Mouse (Mus musculus) lung, postnatal 0 days (tissue): Measurements from ENCODE around the gene Yeats2. TPM values are rescaled to one million over a fixed set of nuclear protein-coding genes. Genes with fewer than 3 reads are reported as not detected.

Experiments
- ATAC-seq: fragments of 200-750 bp; cut with Nextera tagmentation; 2 replicates; pipeline ENCODE4 v1.8.0; 2017; ENCODE audit warnings: moderate library complexity
- DNase-seq: peaks from one replicate; pipeline ENCODE4 v3.0.0-alpha.2; 2016; ENCODE audit warnings: low spot score
- H3K27ac ChIP-seq: fragments of 300-500 bp; sonication (generic); 2 replicates; pipeline ENCODE4 v1.5.1; 2014; ENCODE audit warnings: antibody characterized with exemption, mild to moderate bottlenecking, low read length, mixed read lengths
- H3K27me3 ChIP-seq: fragments of 300-500 bp; sonication (generic); replicated peaks from 2 replicates; pipeline ENCODE4 v1.6.1; 2014; ENCODE audit warnings: low read length, mixed read lengths; ENCODE audit not compliant: insufficient read depth
- H3K36me3 ChIP-seq: fragments of 300-500 bp; sonication (generic); 2 replicates; pipeline ENCODE4 v1.6.1; 2014; ENCODE audit warnings: low read length, mixed read lengths; ENCODE audit not compliant: insufficient read depth
- H3K4me1 ChIP-seq: fragments of 300-500 bp; sonication (generic); 2 replicates; pipeline ENCODE4 v1.6.1; 2014; ENCODE audit warnings: antibody characterized with exemption, low read depth, low read length, mixed read lengths; ENCODE audit not compliant: insufficient read depth
- H3K4me2 ChIP-seq: fragments of 300-500 bp; sonication (generic); replicated peaks from 2 replicates; pipeline ENCODE4 v1.6.1; 2014; ENCODE audit warnings: low read depth, mild to moderate bottlenecking, low read length, moderate library complexity, mixed read lengths
- H3K4me3 ChIP-seq: fragments of 300-500 bp; sonication (generic); 2 replicates; pipeline ENCODE4 v1.5.1; 2014; ENCODE audit warnings: low read depth, low read length
- H3K9ac ChIP-seq: fragments of 300-500 bp; sonication (generic); replicated peaks from 2 replicates; pipeline ENCODE4 v1.6.1; 2014; ENCODE audit warnings: low read depth, mild to moderate bottlenecking
- H3K9me3 ChIP-seq: fragments of 300-500 bp; sonication (generic); 2 replicates; pipeline ENCODE4 v1.6.1; 2016; ENCODE audit warnings: low read length, mixed read lengths
- CTCF ChIP-seq: IDR thresholded peaks from 2 replicates; pipeline ENCODE4 v1.5.1; 2016; ENCODE audit warnings: antibody characterized with exemption, mild to moderate bottlenecking
- EP300 ChIP-seq: IDR thresholded peaks from 2 replicates; pipeline ENCODE4 v1.6.1; 2016; ENCODE audit warnings: antibody characterized with exemption, mild to moderate bottlenecking, control low read depth
- WGBS: fragments of 180-500 bp; shearing (Covaris S2); extraction: QIAGEN DNeasy Blood & Tissue Kit; methylation state at CpG from one replicate; pipeline ENCODE4 v1.1.7; 2014; 5-methylcytosine and 5-hydroxymethylcytosine counted together
- polyA plus RNA-seq: library from polyadenylated mRNA; unstranded; fragments of >200 nt; fragmentation: Nextera tagmentation; extraction: Ambion mirVana; gene quantifications from 2 replicates; pipeline ENCODE4 v1.2.1, GENCODE M21; 2015

Yeats2 gene
- polyA plus RNA-seq = 6.4 and 7.8 TPM in 2 replicates

DNA sequence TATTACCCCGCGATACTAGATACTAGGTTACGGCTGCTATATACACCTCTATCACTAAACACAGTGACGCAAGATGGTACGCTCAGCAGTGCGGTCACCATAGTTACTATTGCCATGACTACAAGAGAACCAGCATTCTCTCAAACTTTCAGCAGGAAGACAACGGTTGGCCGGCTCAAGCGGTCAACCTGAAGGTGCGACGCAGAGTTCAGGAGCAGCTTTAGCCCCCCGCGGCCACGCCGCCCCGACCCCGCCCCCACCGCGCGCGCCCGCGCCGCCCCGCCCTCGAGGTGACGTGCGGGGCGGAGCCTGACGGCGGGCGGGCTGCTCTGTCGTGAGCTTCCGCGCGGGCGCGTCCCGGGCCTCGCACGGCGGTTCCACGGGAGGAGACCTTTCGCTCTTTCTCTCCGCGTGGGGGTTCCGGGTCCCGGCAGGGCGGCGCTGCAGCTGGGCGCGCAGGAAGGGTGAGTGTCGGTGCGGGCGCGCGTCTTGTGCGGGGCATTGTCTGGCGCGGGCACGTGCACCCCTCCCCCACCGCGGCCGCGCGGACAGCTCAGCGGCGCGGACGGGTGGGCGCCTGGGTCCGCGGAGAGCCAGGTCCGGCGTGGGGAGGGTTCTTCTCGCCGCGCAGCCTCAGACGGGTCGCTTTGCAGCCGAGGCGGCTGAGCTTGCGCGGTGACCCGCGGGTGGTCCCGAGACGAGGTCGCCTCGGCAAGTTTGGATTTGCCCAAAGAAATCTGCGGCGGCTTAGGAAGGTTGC is at the start of gene Yeats2:
Gene Yeats2 (plus strand): TSS at position 292 of the 760 bp plus-strand sequence.
- peak within 1 kb of the TSS; percentile 65 for H3K4me2 ChIP-seq
- peak within 1 kb of the TSS; percentile 89 for H3K4me3 ChIP-seq
- no peaks in the 10 kb centered on the region for H3K36me3 ChIP-seq
- H3K27me3 ChIP-seq = no peaks in the 10 kb centered on the region
- ATAC-seq (peak; percentile 96), DNase-seq (peak; percentile 87)
- WGBS = under 1% methylated on average over 50 of the region's 92 CpGs
- H3K9me3 ChIP-seq = no peaks in the 10 kb centered on the region
- TF ChIP-seq CTCF (peak; percentile 38; the same call in 1 of the 2 replicates), EP300 (no peak)
- peak within 1 kb of the TSS; percentile 74 for H3K9ac ChIP-seq
- peaks cover 6% of the 10 kb centered on the region; the same call in 1 of the 2 replicates for H3K4me1 ChIP-seq
- peak within 1 kb of the TSS; percentile 91 for H3K27ac ChIP-seq

DNA sequence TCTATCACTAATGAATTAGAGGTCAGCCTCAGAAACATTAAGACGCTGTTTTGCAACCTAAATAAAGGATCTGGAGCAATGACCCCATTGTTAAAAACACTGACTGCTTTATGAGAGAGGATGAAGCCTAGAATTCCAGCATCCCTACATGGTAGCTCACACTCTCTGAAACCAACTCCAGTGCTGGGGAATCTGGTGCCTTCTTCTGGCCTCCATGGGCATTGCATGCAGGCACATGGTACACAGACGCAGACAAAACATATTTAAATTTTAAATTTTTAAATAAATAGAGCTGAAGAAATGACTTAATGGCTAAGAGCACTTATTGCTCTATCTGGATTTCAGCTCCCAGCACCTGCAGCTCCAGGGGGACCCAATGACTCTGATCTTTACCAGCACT is 44.9 kb upstream of the Yeats2 start:
- DNase-seq (no peak), ATAC-seq (no peak)
- peak; percentile 67 for TF ChIP-seq CTCF
- TF ChIP-seq EP300 = no peak
- Histone ChIP-seq H3K27me3 (no peaks in the 10 kb centered on the region), H3K36me3 (no peaks in the 10 kb centered on the region), H3K4me2 (no peak overlapping the region), H3K4me1 (no peaks in the 10 kb centered on the region), H3K4me3 (no peak overlapping the region), H3K9ac (no peak overlapping the region), H3K9me3 (no peaks in the 10 kb centered on the region), H3K27ac (no peak overlapping the region)
- WGBS = 77% methylated on average over 2 of the region's 2 CpGs

DNA sequence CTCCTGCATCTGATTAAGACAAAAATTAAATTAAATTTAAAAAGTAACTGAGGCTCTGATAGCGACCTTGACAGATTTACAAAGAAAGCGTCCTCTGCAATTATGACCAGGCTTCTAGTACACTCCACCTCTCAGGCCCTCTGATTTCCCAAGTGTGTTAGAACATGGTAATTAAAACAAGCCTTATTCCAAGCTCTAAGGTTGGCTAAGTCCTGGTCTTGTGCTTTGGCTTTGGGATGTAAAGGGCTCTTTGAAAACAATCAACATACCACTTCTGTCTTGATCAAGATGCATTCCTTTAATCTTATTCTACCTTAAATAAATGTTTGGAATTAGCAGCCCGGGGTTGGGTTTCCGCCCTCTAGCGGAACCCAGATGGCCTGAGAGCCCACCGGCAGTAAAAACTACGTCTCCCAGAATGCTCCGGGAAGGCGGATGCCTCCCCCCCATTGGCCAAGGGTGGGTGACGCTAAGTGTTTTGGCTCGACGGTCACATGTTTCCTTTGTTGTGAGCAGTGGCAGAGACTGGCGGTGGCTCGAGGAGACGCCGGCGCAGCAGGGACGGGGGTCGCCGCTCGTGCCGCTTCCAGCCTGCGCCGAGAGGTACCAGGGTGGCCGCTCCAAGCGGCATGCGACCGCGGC is 43.7 kb upstream of the Yeats2 start, which contains the start of gene Klhl24:
Gene Klhl24 (plus strand): TSS at position 474 of the 642 bp plus-strand sequence.
- peak; percentile 99 for DNase-seq

DNA sequence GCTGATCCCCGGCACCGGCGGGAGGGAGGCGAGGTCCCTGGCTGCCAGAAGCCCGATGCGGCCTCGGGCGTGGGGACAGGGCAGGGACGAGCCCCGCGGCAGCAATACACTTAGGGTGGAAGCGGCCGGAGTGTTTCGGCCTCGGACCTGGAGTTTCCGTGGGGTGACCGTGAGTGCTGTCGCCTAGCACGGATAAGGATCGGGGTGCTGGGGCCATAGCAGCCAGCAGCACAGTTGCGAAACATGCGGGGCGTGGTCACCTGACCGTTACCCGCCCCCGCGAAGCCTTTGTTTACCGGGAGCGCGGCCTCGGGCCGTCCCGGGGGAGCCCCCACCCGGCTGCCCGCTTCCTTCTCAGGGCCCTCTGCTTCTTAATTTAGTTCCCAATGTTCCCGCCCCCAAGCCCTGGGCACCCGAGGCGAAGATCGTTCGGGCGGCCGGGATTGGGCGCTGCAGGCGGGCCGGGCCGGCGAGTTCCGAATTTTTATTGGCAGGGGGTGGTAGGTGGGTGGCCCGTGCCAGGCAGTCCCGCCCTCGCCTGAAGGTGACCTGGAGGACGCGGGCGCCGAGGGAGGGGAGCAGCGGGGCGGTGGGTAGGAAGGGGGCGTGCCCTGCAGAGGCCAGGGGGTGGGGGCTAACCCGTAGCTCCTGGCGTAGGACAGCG is 43.0 kb upstream of the Yeats2 start:
- H3K4me3 ChIP-seq = peak overlapping the region; percentile 95
- H3K4me2 ChIP-seq = peak overlapping the region; percentile 60
- peak overlapping the region; percentile 99 for H3K9ac ChIP-seq
- no peaks in the 10 kb centered on the region for H3K9me3 ChIP-seq
- DNase-seq (peak; percentile 98), ATAC-seq (peak; percentile 86)
- TF ChIP-seq CTCF (no peak), EP300 (peak; percentile 40; the same call in 1 of the 2 replicates)
- H3K27me3 ChIP-seq = no peaks in the 10 kb centered on the region
- H3K27ac ChIP-seq = peak overlapping the region; percentile 100
- WGBS = under 1% methylated on average over 59 of the region's 61 CpGs
- no peaks in the 10 kb centered on the region for H3K36me3 ChIP-seq
- no peaks in the 10 kb centered on the region for H3K4me1 ChIP-seq

More for the DNA sequence above, 43.7 kb upstream of the Yeats2 start, which contains the start of gene Klhl24:
- Histone ChIP-seq H3K27ac (peak within 1 kb of the TSS; percentile 100), H3K27me3 (no peaks in the 10 kb centered on the region), H3K4me1 (no peaks in the 10 kb centered on the region), H3K9me3 (no peaks in the 10 kb centered on the region), H3K36me3 (no peaks in the 10 kb centered on the region), H3K4me2 (peak within 1 kb of the TSS; percentile 60), H3K9ac (peak within 1 kb of the TSS; percentile 99), H3K4me3 (peak within 1 kb of the TSS; percentile 95)
- 1% methylated on average over 28 of the region's 29 CpGs for WGBS
- peak; percentile 76 for TF ChIP-seq CTCF
- peak; percentile 90 for TF ChIP-seq EP300
- ATAC-seq = peak; percentile 95

DNA sequence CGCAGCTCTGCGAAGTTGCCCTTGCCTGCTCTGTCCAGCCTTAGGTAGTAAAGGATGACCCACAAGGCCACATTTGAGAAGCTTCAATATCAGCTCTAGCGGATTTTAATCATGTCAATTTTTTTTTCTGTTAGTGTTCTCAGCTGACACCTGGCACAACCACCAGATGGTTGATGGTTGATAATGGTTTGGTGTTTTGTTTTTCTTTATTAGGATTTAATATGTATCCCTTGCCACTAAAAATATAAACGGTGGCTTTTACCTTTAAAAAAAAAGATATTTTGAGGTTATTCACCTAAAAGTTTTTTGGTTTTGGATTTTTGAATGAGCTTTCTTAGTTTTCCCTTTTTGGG is 42.5 kb upstream of the Yeats2 start:
- Histone ChIP-seq H3K36me3 (0 out of 2 replicates have a peak, but pooled peaks cover 1% of the 10 kb centered on the region), H3K27ac (peak overlapping the region; percentile 100), H3K4me3 (peak overlapping the region; percentile 95), H3K27me3 (no peaks in the 10 kb centered on the region), H3K4me1 (no peaks in the 10 kb centered on the region), H3K9ac (peak overlapping the region; percentile 99), H3K9me3 (peaks cover under 1% of the 10 kb centered on the region; the same call in 1 of the 2 replicates), H3K4me2 (peak overlapping the region; percentile 60)
- no peak for ATAC-seq
- WGBS = 3% methylated on average over 4 of the region's 4 CpGs
- no peak for DNase-seq
- TF ChIP-seq CTCF = no peak
- no peak for TF ChIP-seq EP300
